8 mouse cellular contexts compared by ENCODE assay signal in genomic region chr3:97683560-97684195, GRCm38 (mm10). TPM values are rescaled to one million over a fixed set of nuclear protein-coding genes. Genes with fewer than 3 reads are reported as not detected.
A peak's percentile ranks its signal among the peaks of the same experiment; 100 is the strongest.
DNase-seq lines count a peak whose midpoint lies in the region; ATAC-seq lines count a peak whose summit lies in the region.

No protein-coding gene starts in this region.

- H3K4me3 ChIP-seq in embryonic facial prominence, embryonic 15.5 days (replicated peaks): peak overlapping the region; percentile 16; the same call in 1 of the 2 replicates
- H3K4me3 ChIP-seq in kidney, embryonic 15.5 days (replicated peaks): peak overlapping the region; percentile 9; the same call in 1 of the 2 replicates
- H3K4me3 ChIP-seq in midbrain, embryonic 11.5 days (ENCODE audit: low read depth, low read length): no peak overlapping the region

- H3K4me2 ChIP-seq in embryonic facial prominence, embryonic 15.5 days (replicated peaks): peak overlapping the region; percentile 34
- peak overlapping the region; percentile 47 for H3K4me2 ChIP-seq in kidney, embryonic 15.5 days
- peak overlapping the region; percentile 7; the same call in 1 of the 2 replicates for H3K4me2 ChIP-seq in midbrain, embryonic 11.5 days

- ATAC-seq in embryonic facial prominence, embryonic 15.5 days (ENCODE audit: insufficient number of reproducible peaks, low FRiP score, low TSS enrichment, low read depth): peak; percentile 63
- ATAC-seq in kidney, embryonic 15.5 days (replicated peaks; ENCODE audit: low FRiP score): peak; percentile 37
- ATAC-seq in midbrain, embryonic 11.5 days (ENCODE audit: low FRiP score): peak; percentile 28; the same call in 1 of the 2 replicates
- no peak for ATAC-seq in megakaryocyte, adult 5-6 weeks (ENCODE audit: poor library complexity, severe bottlenecking)
- no peak for ATAC-seq in CD4-positive, CD25-positive, alpha-beta regulatory T cell, adult 4 months

- no peak overlapping the region; the same call in 1 of the 2 replicates for H3K27ac ChIP-seq in embryonic facial prominence, embryonic 15.5 days (replicated peaks)
- H3K27ac ChIP-seq in kidney, embryonic 15.5 days: no peak overlapping the region
- no peak overlapping the region for H3K27ac ChIP-seq in midbrain, embryonic 11.5 days (ENCODE audit: low read depth, low read length)

- H3K9ac ChIP-seq in embryonic facial prominence, embryonic 15.5 days: no peak overlapping the region
- H3K9ac ChIP-seq in kidney, embryonic 15.5 days: no peak overlapping the region
- H3K9ac ChIP-seq in midbrain, embryonic 11.5 days (ENCODE audit: low read length): no peak overlapping the region

- peaks cover 19% of the 10 kb centered on the region for H3K4me1 ChIP-seq in embryonic facial prominence, embryonic 15.5 days
- H3K4me1 ChIP-seq in kidney, embryonic 15.5 days: peaks cover 33% of the 10 kb centered on the region
- peaks cover 3% of the 10 kb centered on the region; the same call in 1 of the 2 replicates for H3K4me1 ChIP-seq in midbrain, embryonic 11.5 days (ENCODE audit: control insufficient read depth, insufficient read depth, low read length)

- peak; percentile 92 for DNase-seq in ZHBTc4 (ENCODE audit: low read depth, low spot score)
- DNase-seq in midbrain, embryonic 11.5 days (ENCODE audit: low spot score, missing footprints): peak; percentile 91
- no peak for DNase-seq in T-cell, adult 2 months (ENCODE audit: low spot score)
- no peak for DNase-seq in layer of hippocampus, adult 9-10 months (ENCODE audit: low spot score)

- no peaks in the 10 kb centered on the region for H3K36me3 ChIP-seq in embryonic facial prominence, embryonic 15.5 days
- no peaks in the 10 kb centered on the region for H3K36me3 ChIP-seq in kidney, embryonic 15.5 days
- no peaks in the 10 kb centered on the region for H3K36me3 ChIP-seq in midbrain, embryonic 11.5 days (ENCODE audit: control insufficient read depth, insufficient read depth, low read length)

- WGBS in embryonic facial prominence, embryonic 15.5 days: 11% methylated on average over 16 of the region's 16 CpGs
- WGBS in kidney, embryonic 15.5 days: 6% methylated on average over 16 of the region's 16 CpGs
- WGBS in midbrain, embryonic 11.5 days: 6% methylated on average over 16 of the region's 16 CpGs

- H3K9me3 ChIP-seq in embryonic facial prominence, embryonic 15.5 days (replicated peaks): no peaks in the 10 kb centered on the region
- no peaks in the 10 kb centered on the region for H3K9me3 ChIP-seq in kidney, embryonic 15.5 days (replicated peaks)
- no peaks in the 10 kb centered on the region for H3K9me3 ChIP-seq in midbrain, embryonic 11.5 days (ENCODE audit: control insufficient read depth, low read length)

- 0 out of 2 replicates have a peak, but pooled peaks cover 7% of the 10 kb centered on the region for H3K27me3 ChIP-seq in embryonic facial prominence, embryonic 15.5 days
- peaks cover 12% of the 10 kb centered on the region for H3K27me3 ChIP-seq in kidney, embryonic 15.5 days
- peaks cover 15% of the 10 kb centered on the region for H3K27me3 ChIP-seq in midbrain, embryonic 11.5 days (ENCODE audit: control insufficient read depth, insufficient read depth, low read length)

RNA-seq across cellular contexts. Expression of gene Gm17651, which starts 9.2 kb away (rescaled TPM):
- polyA plus RNA-seq in embryonic facial prominence, embryonic 15.5 days (2015; fragmentation: Nextera tagmentation; extraction: Ambion mirVana): not detected in 2 replicates
- not detected in 2 replicates for polyA plus RNA-seq in kidney, embryonic 15.5 days (2015; fragmentation: Nextera tagmentation; extraction: Ambion mirVana)
- polyA plus RNA-seq in midbrain, embryonic 11.5 days (2014; fragmentation: Nextera tagmentation; extraction: Ambion mirVana): not detected in 2 replicates
- not detected in 2 replicates for total RNA-seq in megakaryocyte, adult 5-6 weeks (2015)
- total RNA-seq in megakaryocyte, adult 5-6 weeks (2017): not detected in 2 replicates
- not detected for polyA plus RNA-seq in CD4-positive, CD25-positive, alpha-beta regulatory T cell, adult 4 months (2017; shearing (Covaris generic))

RNA-seq across cellular contexts. Expression of gene Prkab2, which starts 25.7 kb away (rescaled TPM):
- polyA plus RNA-seq in embryonic facial prominence, embryonic 15.5 days (2015; fragmentation: Nextera tagmentation; extraction: Ambion mirVana): 8.3 and 9.1 TPM in 2 replicates
- 6.1 and 6.5 TPM in 2 replicates for polyA plus RNA-seq in kidney, embryonic 15.5 days (2015; fragmentation: Nextera tagmentation; extraction: Ambion mirVana)
- 6.4 and 6.9 TPM in 2 replicates for polyA plus RNA-seq in midbrain, embryonic 11.5 days (2014; fragmentation: Nextera tagmentation; extraction: Ambion mirVana)
- total RNA-seq in megakaryocyte, adult 5-6 weeks (2015): 10.8 and 12.3 TPM in 2 replicates
- total RNA-seq in megakaryocyte, adult 5-6 weeks (2017): 6.9 and 11.0 TPM in 2 replicates
- polyA plus RNA-seq in CD4-positive, CD25-positive, alpha-beta regulatory T cell, adult 4 months (2017; shearing (Covaris generic)): 1 to 10 TPM; 2.5 to 2.9 TPM

RNA-seq across cellular contexts. Expression of gene Fmo5, which starts 55.1 kb away (rescaled TPM):
- polyA plus RNA-seq in embryonic facial prominence, embryonic 15.5 days (2015; fragmentation: Nextera tagmentation; extraction: Ambion mirVana): 3.7 and 4.2 TPM in 2 replicates
- polyA plus RNA-seq in kidney, embryonic 15.5 days (2015; fragmentation: Nextera tagmentation; extraction: Ambion mirVana): 2.9 and 3.8 TPM in 2 replicates
- 0.40 and 0.77 TPM in 2 replicates for polyA plus RNA-seq in midbrain, embryonic 11.5 days (2014; fragmentation: Nextera tagmentation; extraction: Ambion mirVana)
- total RNA-seq in megakaryocyte, adult 5-6 weeks (2015): 19.5 and 31.4 TPM in 2 replicates
- 10.7 and 12.1 TPM in 2 replicates for total RNA-seq in megakaryocyte, adult 5-6 weeks (2017)
- polyA plus RNA-seq in CD4-positive, CD25-positive, alpha-beta regulatory T cell, adult 4 months (2017; shearing (Covaris generic)): 10 to 100 TPM; 13.4 to 14.9 TPM

Comparison
In these comparisons a context has a peak if more than half of its experiments do, and no peak if none do; other contexts are left out.
1. DNase-seq: peak in ZHBTc4 (single experiment) and midbrain, embryonic 11.5 days (single experiment); none in T-cell, adult 2 months (single experiment) and layer of hippocampus, adult 9-10 months (single experiment).
2. ATAC-seq: peak in embryonic facial prominence, embryonic 15.5 days (single experiment), kidney, embryonic 15.5 days (single experiment) and midbrain, embryonic 11.5 days (single experiment); none in megakaryocyte, adult 5-6 weeks (single experiment) and CD4-positive, CD25-positive, alpha-beta regulatory T cell, adult 4 months (single experiment).
3. Peak in every context shown above with its lines, with median percentiles within 50 percentile points of each other: H3K4me2 ChIP-seq.